Mouse (Mus musculus) hindbrain, embryonic 15.5 days (tissue): Measurements from ENCODE around the gene Ttll5. TPM values are rescaled to one million over a fixed set of nuclear protein-coding genes. Genes with fewer than 3 reads are reported as not detected.

Source experiments
- ATAC-seq: fragments of 200-750 bp; cut with Nextera tagmentation; 2 replicates; pipeline ENCODE4 v1.8.0; 2017; ENCODE audit warnings: low read depth, moderate number of reproducible peaks, moderate TSS enrichment; ENCODE audit not compliant: low FRiP score
- H3K27ac ChIP-seq: fragments of 300-500 bp; sonication (generic); replicated peaks from 2 replicates; pipeline ENCODE4 v1.5.1; 2015; ENCODE audit warnings: mild to moderate bottlenecking, inconsistent platforms
- H3K27me3 ChIP-seq: fragments of 300-500 bp; sonication (generic); 2 replicates; pipeline ENCODE4 v1.6.1; 2015; ENCODE audit warnings: control low read depth, inconsistent platforms
- H3K36me3 ChIP-seq: fragments of 300-500 bp; sonication (generic); 2 replicates; pipeline ENCODE4 v1.6.1; 2015; ENCODE audit warnings: control low read depth, inconsistent platforms
- H3K4me1 ChIP-seq: fragments of 300-500 bp; sonication (generic); replicated peaks from 2 replicates; pipeline ENCODE4 v1.6.1; 2015; ENCODE audit warnings: control low read depth, inconsistent platforms
- H3K4me2 ChIP-seq: fragments of 300-500 bp; sonication (generic); 2 replicates; pipeline ENCODE4 v1.6.1; 2015; ENCODE audit warnings: moderate library complexity, mild to moderate bottlenecking, inconsistent platforms
- H3K4me3 ChIP-seq: fragments of 300-500 bp; sonication (generic); 2 replicates; pipeline ENCODE4 v1.5.1; 2015; ENCODE audit warnings: mild to moderate bottlenecking, inconsistent platforms
- H3K9ac ChIP-seq: fragments of 300-500 bp; sonication (generic); 2 replicates; pipeline ENCODE4 v1.6.1; 2015; ENCODE audit warnings: inconsistent platforms
- H3K9me3 ChIP-seq: fragments of 300-500 bp; sonication (generic); 2 replicates; pipeline ENCODE4 v1.6.1; 2016; ENCODE audit warnings: control low read depth, inconsistent platforms
- WGBS: fragments of 180-500 bp; shearing (Covaris S2); methylation state at CpG from one replicate; pipeline ENCODE4 v1.1.7; 2015; 5-methylcytosine and 5-hydroxymethylcytosine counted together
- polyA plus RNA-seq: library from polyadenylated mRNA; unstranded; fragments of >200 nt; fragmentation: Nextera tagmentation; extraction: Ambion mirVana; gene quantifications from 2 replicates; pipeline ENCODE4 v1.2.1, GENCODE M21; 2015

Gene Ttll5
- polyA plus RNA-seq, result 11.8 and 12.0 TPM in 2 replicates

DNA sequence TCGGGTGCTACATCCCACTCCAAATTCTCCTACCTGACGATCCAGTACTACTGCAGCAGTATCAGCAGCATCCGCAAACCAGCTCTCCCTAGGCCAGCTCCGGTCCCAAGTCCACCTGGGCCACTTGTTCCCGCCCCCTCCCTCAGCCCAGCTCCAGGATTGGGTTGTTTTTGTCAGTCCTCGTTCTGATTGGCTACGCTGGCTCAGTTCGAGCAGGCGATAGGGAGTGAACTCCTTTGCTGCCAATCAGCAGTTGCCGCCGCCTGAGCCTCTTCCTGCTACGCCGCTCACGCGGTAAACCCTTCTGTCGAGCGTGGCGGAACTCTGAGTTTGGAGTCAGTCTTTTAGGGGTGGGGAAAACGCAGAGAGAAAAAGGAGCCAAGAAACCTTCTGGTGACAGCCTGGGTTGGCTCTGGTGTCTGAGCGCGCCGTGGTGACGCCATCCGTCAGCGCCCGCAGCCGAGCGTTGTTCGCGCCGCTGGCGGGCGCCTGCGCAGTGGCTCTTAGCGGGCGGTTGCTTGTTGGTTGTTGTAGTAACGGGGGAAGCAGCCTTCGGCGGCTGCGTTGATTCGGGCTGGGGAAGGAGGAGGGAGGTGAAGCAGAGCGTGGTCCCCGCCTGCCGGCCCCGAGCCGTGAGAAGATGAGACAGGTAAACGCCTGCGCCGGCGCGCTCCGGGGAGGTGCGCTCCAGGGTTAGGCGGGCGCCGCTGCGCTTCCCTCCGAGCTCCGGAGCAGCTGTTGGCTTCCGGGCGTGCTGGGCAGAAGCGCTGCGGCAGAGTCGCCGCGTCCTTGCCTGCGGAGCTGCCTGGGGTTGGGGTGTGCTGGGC lies at the start of gene Ttll5, which contains the start of gene Erg28:
Gene Ttll5 (plus strand): TSS at position 222 of the 827 bp plus-strand sequence.
Gene Erg28 (minus strand): TSS at position 113 of the 827 bp plus-strand sequence.
- peak within 1 kb of the TSS; percentile 73 for H3K4me2 ChIP-seq
- peak within 1 kb of the TSS; percentile 86 for H3K4me3 ChIP-seq
- H3K27ac ChIP-seq, result peak within 1 kb of the TSS; percentile 95
- ATAC-seq, result peak; percentile 98
- peaks cover 18% of the 10 kb centered on the region for H3K36me3 ChIP-seq
- WGBS, result under 1% methylated on average over 67 of the region's 67 CpGs
- no peaks in the 10 kb centered on the region for H3K27me3 ChIP-seq
- no peaks in the 10 kb centered on the region for H3K9me3 ChIP-seq
- H3K4me1 ChIP-seq, result peaks cover 28% of the 10 kb centered on the region
- H3K9ac ChIP-seq, result peak within 1 kb of the TSS; percentile 85

DNA sequence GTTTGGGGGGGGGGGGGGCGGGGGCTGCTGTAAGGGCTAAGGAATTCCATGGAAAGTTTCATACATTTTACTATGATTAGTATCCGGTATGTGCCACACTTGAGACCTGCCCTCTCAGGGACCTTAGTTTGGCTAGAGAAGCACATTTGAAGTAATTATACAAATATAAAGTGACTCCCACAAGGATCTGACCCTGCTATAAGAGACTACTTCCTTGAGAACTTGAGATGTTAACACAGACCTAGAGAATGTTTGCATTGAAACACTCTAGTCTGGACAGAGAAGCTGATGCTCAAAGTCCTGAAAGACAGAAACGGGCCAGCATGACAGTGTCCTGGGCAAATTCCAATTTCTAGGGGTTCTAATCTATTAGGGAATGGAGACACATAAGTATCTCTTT lies 45.5 kb upstream of the Ttll5 start:
- Histone ChIP-seq H3K27me3 (no peaks in the 10 kb centered on the region), H3K4me3 (no peak overlapping the region), H3K9me3 (no peaks in the 10 kb centered on the region), H3K4me2 (no peak overlapping the region), H3K27ac (no peak overlapping the region), H3K36me3 (no peaks in the 10 kb centered on the region), H3K9ac (no peak overlapping the region), H3K4me1 (no peaks in the 10 kb centered on the region)
- 80% methylated on average over 3 of the region's 3 CpGs for WGBS
- ATAC-seq, result no peak

DNA sequence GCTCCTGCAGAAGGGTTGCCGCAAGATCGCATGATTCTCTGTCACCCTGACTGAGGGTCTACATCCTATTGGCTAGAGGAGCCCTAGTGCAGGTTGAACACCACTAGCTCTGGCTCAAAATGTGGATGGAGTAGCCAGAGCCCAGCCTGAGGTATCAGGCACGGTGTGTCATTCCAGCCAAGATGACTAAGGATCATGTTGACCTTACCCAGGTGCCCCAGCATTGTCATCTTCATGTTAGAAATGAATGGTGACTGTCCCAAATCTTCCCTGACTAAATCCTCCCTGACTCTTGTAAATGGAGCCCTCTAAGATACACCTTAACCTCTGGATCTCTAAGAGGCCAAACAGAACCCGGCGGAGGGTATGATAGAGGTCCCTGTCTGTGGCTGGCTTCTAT lies 44.8 kb upstream of the Ttll5 start:
- ATAC-seq, result no peak
- H3K36me3 ChIP-seq, result no peaks in the 10 kb centered on the region
- no peak overlapping the region for H3K9ac ChIP-seq
- H3K4me2 ChIP-seq, result no peak overlapping the region
- H3K27ac ChIP-seq, result no peak overlapping the region
- 96% methylated on average over 5 of the region's 5 CpGs for WGBS
- no peaks in the 10 kb centered on the region for H3K4me1 ChIP-seq
- no peaks in the 10 kb centered on the region for H3K27me3 ChIP-seq
- no peak overlapping the region for H3K4me3 ChIP-seq
- no peaks in the 10 kb centered on the region for H3K9me3 ChIP-seq

- Histone ChIP-seq H3K27me3 (no peaks in the 10 kb centered on the region), H3K4me2 (no peak overlapping the region), H3K9ac (no peak overlapping the region), H3K9me3 (no peaks in the 10 kb centered on the region), H3K4me3 (no peak overlapping the region), H3K36me3 (no peaks in the 10 kb centered on the region), H3K4me1 (no peaks in the 10 kb centered on the region), H3K27ac (no peak overlapping the region)
- no peak for ATAC-seq
- 83% methylated on average over 3 of the region's 3 CpGs for WGBS
Measured at GRCm38 (mm10) chr12:85781606-85782005, 42.9 kb upstream of the Ttll5 start.

- H3K27me3 ChIP-seq, result no peaks in the 10 kb centered on the region
- 77% methylated on average over 19 of the region's 19 CpGs for WGBS
- H3K9me3 ChIP-seq, result no peaks in the 10 kb centered on the region
- H3K9ac ChIP-seq, result no peak overlapping the region
- no peaks in the 10 kb centered on the region for H3K36me3 ChIP-seq
- no peaks in the 10 kb centered on the region for H3K4me1 ChIP-seq
- H3K4me3 ChIP-seq, result no peak overlapping the region
- H3K27ac ChIP-seq, result no peak overlapping the region
- H3K4me2 ChIP-seq, result no peak overlapping the region
- no peak for ATAC-seq
Measured at GRCm38 (mm10) chr12:85784916-85785815, 39.3 kb upstream of the Ttll5 start.

- no peaks in the 10 kb centered on the region for H3K27me3 ChIP-seq
- ATAC-seq, result no peak
- no peak overlapping the region for H3K4me3 ChIP-seq
- 81% methylated on average over 4 of the region's 4 CpGs for WGBS
- H3K36me3 ChIP-seq, result no peaks in the 10 kb centered on the region
- no peak overlapping the region for H3K4me2 ChIP-seq
- H3K4me1 ChIP-seq, result no peaks in the 10 kb centered on the region
- H3K27ac ChIP-seq, result no peak overlapping the region
- H3K9me3 ChIP-seq, result no peaks in the 10 kb centered on the region
- H3K9ac ChIP-seq, result no peak overlapping the region
Measured at GRCm38 (mm10) chr12:85792158-85792557, 32.3 kb upstream of the Ttll5 start.

DNA sequence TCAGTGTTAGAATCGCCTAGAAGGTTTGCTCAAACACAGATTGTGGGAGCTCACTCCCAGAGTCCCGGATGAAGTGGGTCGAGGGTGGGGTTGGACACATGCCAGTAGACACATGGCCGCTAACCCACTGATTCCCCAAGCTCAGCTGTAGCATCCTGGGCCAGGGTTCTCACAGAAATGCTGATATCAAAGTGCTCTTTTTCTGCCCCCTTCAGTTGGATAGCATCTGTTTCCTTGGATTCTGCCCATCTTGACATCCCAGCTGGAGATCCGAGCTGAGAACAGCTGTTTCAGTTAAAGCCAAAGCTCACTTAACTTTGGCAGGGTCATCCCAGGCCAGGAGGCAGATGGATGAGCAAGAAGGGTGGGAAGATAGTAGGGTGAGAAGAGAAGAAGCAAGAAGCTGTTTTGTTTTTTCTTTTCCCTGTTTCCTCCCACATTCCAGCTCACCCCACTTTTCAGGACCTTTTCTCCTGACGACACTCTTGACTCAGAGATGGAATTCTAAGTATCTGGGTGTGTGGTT lies 31.6 kb upstream of the Ttll5 start:
- Histone ChIP-seq H3K27me3 (no peaks in the 10 kb centered on the region), H3K27ac (no peak overlapping the region), H3K9ac (no peak overlapping the region), H3K4me1 (no peaks in the 10 kb centered on the region), H3K4me3 (no peak overlapping the region), H3K4me2 (no peak overlapping the region), H3K36me3 (no peaks in the 10 kb centered on the region), H3K9me3 (no peaks in the 10 kb centered on the region)
- no peak for ATAC-seq
- 59% methylated on average over 6 of the region's 6 CpGs for WGBS

DNA sequence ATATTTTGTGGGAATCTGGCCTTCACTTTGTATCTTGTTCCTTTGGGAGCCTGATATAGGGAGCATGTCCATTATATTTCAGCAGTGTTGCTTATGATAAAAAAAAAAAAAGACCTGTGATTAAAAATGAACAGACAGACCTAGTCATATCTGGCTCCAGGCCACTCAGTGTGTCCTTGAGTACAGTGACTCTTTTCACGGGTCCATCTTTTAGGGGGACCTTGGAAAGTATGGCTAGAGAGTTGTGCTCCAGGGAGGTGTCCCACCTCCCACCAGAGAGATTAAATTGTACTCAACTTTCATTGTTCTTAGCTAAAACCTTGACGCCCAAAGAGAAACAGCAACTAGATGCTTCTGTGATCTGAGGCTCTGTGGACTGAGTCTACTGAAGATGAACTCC lies 30.4 kb upstream of the Ttll5 start:
- no peak overlapping the region for H3K27ac ChIP-seq
- WGBS, result 86% methylated on average over 2 of the region's 2 CpGs
- no peaks in the 10 kb centered on the region for H3K36me3 ChIP-seq
- ATAC-seq, result no peak
- H3K9me3 ChIP-seq, result no peaks in the 10 kb centered on the region
- no peak overlapping the region for H3K9ac ChIP-seq
- no peaks in the 10 kb centered on the region for H3K27me3 ChIP-seq
- no peak overlapping the region for H3K4me3 ChIP-seq
- no peak overlapping the region for H3K4me2 ChIP-seq
- no peaks in the 10 kb centered on the region for H3K4me1 ChIP-seq

- ATAC-seq, result no peak
- H3K4me3 ChIP-seq, result no peak overlapping the region
- WGBS, result 59% methylated on average over 1 of the region's 1 CpGs
- H3K4me1 ChIP-seq, result no peaks in the 10 kb centered on the region
- no peak overlapping the region for H3K9ac ChIP-seq
- no peaks in the 10 kb centered on the region for H3K36me3 ChIP-seq
- no peaks in the 10 kb centered on the region for H3K27me3 ChIP-seq
- H3K9me3 ChIP-seq, result no peaks in the 10 kb centered on the region
- no peak overlapping the region for H3K27ac ChIP-seq
- no peak overlapping the region for H3K4me2 ChIP-seq
Measured at GRCm38 (mm10) chr12:85795551-85795950, 28.9 kb upstream of the Ttll5 start.

DNA sequence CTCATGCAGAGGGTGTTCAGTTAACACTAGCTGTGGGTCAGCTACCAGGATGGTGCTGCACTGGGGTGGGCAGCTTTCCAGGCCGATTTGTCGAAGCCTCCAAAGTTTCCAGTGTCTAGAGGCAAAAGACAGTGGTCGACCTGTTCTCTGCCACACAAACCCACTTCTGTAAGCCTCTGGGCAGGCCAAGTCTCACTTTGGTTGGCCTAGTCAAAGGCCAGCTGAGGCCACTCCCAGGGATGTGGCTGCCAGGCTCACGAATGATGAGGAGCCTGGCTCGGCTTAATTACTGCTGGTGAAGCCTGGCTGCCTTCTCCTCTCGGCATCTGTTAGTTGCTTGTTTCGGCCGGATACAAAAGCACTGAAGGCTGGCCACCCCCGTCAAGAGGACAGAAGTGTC lies 24.4 kb upstream of the Ttll5 start:
- Histone ChIP-seq H3K4me2 (no peak overlapping the region), H3K36me3 (no peaks in the 10 kb centered on the region), H3K4me3 (no peak overlapping the region), H3K27ac (no peak overlapping the region), H3K9ac (no peak overlapping the region), H3K9me3 (no peaks in the 10 kb centered on the region), H3K4me1 (no peaks in the 10 kb centered on the region), H3K27me3 (no peaks in the 10 kb centered on the region)
- 51% methylated on average over 9 of the region's 9 CpGs for WGBS
- no peak for ATAC-seq

DNA sequence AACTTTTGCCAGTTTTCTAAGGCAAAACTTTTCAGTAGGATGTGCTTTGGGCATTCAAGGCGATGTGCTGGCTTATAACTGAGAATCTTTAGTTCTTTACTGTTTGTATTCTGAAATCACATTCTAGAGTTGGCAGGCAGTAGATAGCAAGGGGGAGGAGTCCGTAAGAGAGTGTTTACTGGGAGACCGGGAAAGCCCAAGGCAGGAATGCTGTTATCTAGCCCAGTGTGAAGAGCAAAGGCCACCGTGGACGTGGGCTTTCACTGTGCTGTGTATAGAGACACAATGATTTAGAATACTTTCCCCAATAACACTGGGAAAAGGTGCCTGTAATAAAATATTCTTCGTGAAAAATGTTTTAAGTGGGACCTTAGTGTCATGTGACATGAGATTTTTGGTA lies 14.7 kb upstream of the Ttll5 start:
- no peak overlapping the region for H3K9ac ChIP-seq
- no peaks in the 10 kb centered on the region for H3K9me3 ChIP-seq
- no peaks in the 10 kb centered on the region for H3K4me1 ChIP-seq
- H3K27me3 ChIP-seq, result no peaks in the 10 kb centered on the region
- H3K36me3 ChIP-seq, result peaks cover 14% of the 10 kb centered on the region
- H3K4me2 ChIP-seq, result no peak overlapping the region
- H3K4me3 ChIP-seq, result no peak overlapping the region
- ATAC-seq, result no peak
- no peak overlapping the region for H3K27ac ChIP-seq
- WGBS, result 64% methylated on average over 6 of the region's 6 CpGs

- no peak for ATAC-seq
- H3K36me3 ChIP-seq, result peaks cover 24% of the 10 kb centered on the region
- H3K4me1 ChIP-seq, result no peaks in the 10 kb centered on the region
- H3K27me3 ChIP-seq, result no peaks in the 10 kb centered on the region
- no peak overlapping the region for H3K27ac ChIP-seq
- H3K9ac ChIP-seq, result no peak overlapping the region
- no peaks in the 10 kb centered on the region for H3K9me3 ChIP-seq
- no peak overlapping the region for H3K4me2 ChIP-seq
- H3K4me3 ChIP-seq, result no peak overlapping the region
Measured at GRCm38 (mm10) chr12:85810959-85811358, 13.5 kb upstream of the Ttll5 start.
